Mouse (Mus musculus) c-Kit-positive CD71-negative TER-119-negative erythroid progenitor cells, embryonic 14.5 days (primary cell): ENCODE results near the gene Rgl2.

Source experiments
- DNase-seq: peaks from one replicate; pipeline ENCODE4 v3.0.0-alpha.2; 2013; ENCODE audit warnings: low read depth

Gene Rgl2

GRCm38 (mm10) chr17:33924577-33925283 lies 4.6 kb upstream of the Rgl2 start:
- no peak for DNase-seq

GRCm38 (mm10) chr17:33925406-33926116 lies 3.8 kb upstream of the Rgl2 start:
- no peak for DNase-seq

DNA sequence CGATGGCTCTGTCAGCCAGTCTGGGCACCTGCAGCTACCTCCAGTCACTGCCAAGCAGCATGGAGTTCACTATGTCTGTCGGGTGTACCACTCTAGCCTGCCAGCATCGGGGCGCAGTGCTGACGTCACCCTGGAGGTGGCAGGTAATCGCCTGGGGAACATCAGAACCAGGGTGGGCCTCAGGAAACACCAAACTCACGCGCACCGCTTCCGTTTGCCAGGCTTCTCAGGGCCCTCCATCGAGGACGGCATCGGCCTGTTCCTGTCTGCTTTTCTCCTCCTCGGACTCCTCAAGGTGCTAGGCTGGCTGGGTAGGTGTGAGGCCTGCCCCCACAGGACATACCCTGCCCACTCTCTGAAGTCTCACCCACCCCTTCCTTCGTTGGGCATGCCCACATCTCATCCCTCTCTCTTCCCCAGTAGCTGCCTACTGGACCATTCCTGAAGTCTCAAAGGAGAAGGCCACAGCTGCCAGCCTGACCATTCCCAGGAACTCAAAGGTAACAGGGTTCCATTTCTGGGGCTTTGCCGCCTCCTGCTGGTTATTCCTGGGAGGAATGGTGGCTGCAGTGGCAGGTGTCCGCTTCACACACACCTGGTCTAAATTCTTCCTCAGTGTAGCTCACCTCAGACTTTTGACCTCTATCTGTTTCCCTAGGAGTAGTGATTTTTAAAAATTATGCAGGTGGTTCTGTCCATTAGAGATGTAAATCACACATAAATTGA lies 3.0 kb upstream of the Rgl2 start:
- no peak for DNase-seq

DNA sequence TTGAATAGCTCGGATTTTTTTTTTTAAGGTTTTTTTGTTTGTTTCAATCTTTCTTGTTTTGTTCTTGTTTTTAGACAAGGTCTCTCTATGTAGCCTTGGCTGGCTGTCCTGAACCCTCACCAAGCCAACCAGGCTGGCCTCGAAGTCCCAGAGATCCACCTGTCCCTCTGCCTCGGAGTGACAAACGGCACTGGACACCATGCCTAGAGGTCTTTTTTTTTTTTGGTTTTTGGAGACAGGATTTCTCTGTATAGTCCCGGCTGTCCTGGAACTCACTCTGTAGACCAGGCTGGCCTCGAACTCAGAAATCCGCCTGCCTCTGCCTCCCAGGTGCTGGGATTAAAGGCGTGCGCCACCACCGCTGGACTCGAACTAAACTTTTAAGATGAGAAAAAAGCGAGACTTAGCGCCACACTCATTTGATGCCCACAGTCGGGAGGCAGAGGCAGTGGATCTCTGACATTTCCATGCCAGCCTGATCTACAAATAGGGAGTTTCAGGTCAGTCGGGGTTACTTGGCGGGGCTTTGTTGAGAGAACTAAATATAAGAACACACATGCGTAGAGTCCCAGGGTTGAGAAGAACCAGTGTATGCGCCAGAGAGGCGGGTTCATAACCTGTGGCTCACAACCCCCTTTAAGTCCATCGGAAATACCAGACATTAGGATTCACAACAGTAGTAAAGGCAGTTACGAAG lies 944 bp upstream of the Rgl2 start:
- DNase-seq = no peak

GRCm38 (mm10) chr17:33930280-33931158 lies 1.2 kb downstream of the Rgl2 start:
- DNase-seq = no peak

DNA sequence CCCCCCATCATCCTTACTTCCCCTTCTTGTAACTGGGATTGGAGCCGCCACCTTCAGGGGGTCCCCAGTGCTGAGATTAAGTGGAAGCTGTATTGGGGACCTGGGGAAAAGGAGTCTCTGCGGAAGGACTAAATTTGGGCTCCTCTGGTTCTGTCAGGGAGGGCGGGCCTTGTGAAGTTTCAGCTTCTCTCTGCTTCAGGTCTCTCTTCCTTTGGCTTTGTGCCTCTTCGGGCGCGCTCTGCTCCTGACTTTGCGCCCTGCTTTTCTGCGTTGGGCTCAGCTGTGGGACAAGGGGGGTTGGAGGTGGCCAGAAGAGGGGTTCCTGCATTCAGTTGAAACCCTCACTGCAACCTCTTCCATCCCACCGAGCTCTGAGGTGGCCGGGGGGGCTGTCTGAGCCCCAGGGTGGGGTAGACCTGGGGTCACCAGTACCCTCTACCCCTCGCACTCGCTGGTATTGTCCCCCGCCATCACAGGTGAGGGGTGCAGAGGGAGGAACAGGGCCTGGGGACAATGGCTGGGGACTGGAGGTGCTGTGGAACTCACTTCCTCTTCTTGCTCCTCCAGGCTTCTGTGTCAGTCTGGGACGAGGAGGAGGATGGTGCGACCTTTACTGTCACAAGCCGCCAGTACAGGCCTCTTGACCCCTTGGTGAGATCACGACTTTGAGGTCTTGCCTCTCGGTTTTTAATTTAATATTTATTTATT lies 2.0 kb downstream of the Rgl2 start:
- DNase-seq = no peak

DNA sequence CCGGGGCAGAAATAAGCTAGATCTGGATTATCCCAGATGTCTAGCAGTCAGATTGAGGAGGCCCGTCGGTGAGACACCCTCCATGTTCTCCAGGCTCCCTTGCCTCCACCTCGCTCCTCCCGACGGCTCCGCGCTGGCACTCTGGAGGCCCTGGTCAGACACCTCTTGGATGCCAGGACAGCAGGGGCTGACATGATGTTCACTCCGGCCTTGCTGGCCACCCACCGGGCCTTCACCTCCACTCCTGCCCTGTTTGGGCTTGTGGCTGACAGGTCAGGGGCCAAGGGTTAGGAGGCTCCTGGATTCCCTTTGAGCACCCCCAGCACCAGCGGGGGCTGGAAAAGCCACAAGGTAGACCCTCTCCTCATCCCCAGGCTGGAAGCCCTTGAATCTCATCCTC lies 2.6 kb downstream of the Rgl2 start:
- DNase-seq = no peak

DNA sequence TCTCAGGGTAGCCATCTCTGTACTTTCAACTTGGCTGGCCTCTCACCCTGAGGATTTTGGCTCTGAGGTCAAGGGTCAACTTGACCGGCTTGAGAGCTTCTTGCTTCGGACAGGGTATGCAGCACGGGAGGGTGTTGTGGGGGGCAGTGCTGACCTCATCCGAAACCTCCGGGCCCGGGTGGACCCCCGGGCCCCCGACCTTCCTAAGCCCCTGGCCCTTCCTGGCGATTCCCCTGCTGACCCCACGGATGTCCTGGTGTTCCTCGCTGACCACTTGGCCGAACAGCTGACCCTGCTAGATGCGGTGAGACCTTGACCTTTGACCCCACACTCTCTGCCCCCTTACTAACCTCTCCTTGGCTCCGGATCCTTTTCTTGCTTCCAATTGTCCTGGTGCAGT lies 3.1 kb downstream of the Rgl2 start:
- DNase-seq = no peak

DNA sequence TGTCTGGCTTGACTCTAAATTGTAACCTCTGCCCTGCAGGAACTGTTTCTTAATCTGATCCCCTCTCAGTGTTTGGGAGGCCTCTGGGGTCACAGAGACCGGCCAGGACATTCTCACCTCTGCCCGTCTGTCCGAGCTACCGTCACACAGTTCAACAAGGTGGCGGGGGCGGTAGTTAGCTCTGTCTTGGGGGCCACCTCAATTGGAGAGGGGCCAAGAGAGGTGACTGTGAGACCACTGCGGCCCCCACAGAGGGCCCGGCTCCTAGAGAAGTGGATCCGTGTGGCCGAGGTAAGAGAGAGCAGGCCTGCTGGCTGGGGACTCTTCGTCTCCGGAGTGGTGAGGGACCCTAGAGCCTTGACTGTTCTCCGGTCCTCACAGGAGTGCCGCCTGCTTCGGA lies 3.6 kb downstream of the Rgl2 start:
- DNase-seq = no peak

GRCm38 (mm10) chr17:33935422-33936055 lies 6.2 kb downstream of the Rgl2 start:
- DNase-seq = no peak

GRCm38 (mm10) chr17:33936993-33937392 lies 7.7 kb downstream of the Rgl2 start:
- DNase-seq = no peak

GRCm38 (mm10) chr17:33938783-33939182 lies 9.4 kb downstream of the Rgl2 start:
- no peak for DNase-seq

DNA sequence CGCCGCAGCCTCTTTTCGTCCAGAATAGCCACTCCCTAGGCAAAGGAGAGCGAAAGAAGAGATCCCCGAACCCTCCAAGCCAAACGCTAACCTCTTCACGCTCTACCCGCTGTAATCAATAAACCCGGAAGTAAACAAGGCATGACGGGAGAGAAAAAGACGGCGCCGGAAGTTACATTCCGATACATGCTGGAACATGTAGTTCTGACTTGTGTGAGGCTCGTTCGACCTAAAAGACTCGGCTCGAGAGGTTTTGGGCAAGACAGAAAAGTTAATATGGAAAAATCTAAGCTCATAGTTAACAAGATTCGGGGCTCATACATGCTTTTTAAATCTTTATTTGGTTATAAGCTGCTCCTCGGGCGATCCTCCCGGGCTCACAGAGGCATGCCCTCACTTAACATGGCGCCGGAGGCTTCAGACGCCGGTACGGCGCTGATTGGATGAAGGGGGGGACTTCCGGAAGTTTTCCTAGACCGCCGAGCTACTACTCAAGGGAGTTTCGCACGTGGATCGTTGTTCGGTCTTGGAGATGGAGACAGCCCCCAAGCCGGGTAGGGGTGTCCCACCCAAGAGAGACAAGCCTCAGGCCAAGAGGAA lies 11.0 kb downstream of the Rgl2 start, which contains the start of the genes Pfdn6 and Wdr46:
Pfdn6 (minus strand) TSS at position 138 of the 600 bp plus-strand sequence.
Wdr46 (plus strand) TSS at position 455 of the 600 bp plus-strand sequence.
- no peak for DNase-seq

DNA sequence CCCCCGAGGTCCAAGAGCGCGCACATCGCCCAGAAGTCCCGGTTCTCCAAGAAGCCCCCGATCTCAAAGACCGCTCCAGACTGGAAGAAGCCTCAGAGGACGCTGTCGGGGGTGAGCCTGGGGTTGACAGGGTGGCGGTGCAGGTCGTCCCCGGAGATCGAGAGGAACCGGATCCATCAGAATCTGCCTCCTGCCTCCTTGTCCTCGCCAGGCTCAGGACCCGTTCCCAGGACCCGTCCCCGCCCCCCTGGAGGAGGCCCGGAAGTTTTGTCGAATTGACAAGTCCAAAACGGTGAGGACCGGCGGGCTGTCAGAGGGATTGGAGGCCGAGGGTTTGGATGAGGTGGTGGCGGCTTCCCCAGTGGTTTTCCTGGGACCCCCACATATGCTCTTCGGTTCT lies 11.6 kb downstream of the Rgl2 start:
- no peak for DNase-seq

DNA sequence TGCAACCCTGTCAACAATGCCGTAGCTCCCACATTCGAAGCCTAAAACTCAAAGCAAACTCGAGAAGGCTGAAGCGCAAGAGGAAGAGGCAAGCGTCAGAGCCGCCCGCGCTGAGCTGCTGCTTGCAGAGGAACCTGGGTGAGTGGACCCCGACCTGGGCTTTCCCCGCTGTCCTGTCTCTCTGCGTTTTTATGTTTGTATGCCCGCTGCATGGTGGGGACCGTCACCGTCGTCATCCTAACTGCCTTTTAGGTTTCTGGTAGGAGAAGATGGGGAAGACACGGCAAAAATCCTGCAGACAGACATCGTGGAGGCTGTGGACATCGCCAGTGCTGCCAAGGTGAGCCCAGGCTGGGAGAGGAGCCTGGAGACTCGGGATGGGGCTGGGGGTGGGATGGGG lies 12.0 kb downstream of the Rgl2 start:
- DNase-seq = no peak

GRCm38 (mm10) chr17:33943454-33943853 lies 14.1 kb downstream of the Rgl2 start:
- no peak for DNase-seq

- no peak for DNase-seq
Measured at GRCm38 (mm10) chr17:33947430-33948089, 18.2 kb downstream of the Rgl2 start.

- no peak for DNase-seq
Measured at GRCm38 (mm10) chr17:33948090-33948904, 19.0 kb downstream of the Rgl2 start.
